Mouse (Mus musculus) gastrocnemius, postnatal 4 days (tissue): ENCODE measurements around the gene Olfr1272. TPM values are rescaled to one million over a fixed set of nuclear protein-coding genes. Genes with fewer than 3 reads are reported as not detected.
"Not testable (repeated sequence)": the region's sequence is repeated elsewhere in the genome, so short reads cannot be mapped to it uniquely, and the experiment has no call there.

Experiments used
- DNase-seq, 2 experiments: peaks; one replicate each; pipeline ENCODE4 v3.0.0; 2021 to 2022; ENCODE audit warnings: low spot score in 2 of 2, mixed read lengths in 2 of 2
- long read RNA-seq, 2 experiments: library from polyadenylated mRNA; stranded (forward); transcript quantifications; one replicate each; pipeline ENCODE4 v2.0.0; 2021
- total RNA-seq, 2 experiments: library from RNA; stranded (reverse); gene quantifications; 2 replicates each; pipeline ENCODE4 v1.2.3; 2021

The Olfr1272 gene
- total RNA-seq = not detected
- long read RNA-seq, experiment 1 = 0 reads
- long read RNA-seq, experiment 2 = 0 reads

- no peak for DNase-seq
Measured at GRCm38 (mm10) chr2:90292741-90293140, at the start of gene Olfr1272. Gene Olfr1272 (minus strand): TSS chr2:90292841.

GRCm38 (mm10) chr2:90321900-90322299, 29.3 kb upstream of the Olfr1272 start, which contains the start of gene Gm13769:
Gene Gm13769 (plus strand): TSS chr2:90322200.
- DNase-seq = not testable (repeated sequence)

- no peak for DNase-seq
Measured at GRCm38 (mm10) chr2:90270932-90271331, 21.7 kb downstream of the Olfr1272 start, which contains the start of gene Olfr1271. Gene Olfr1271 (minus strand): TSS chr2:90271032.

GRCm38 (mm10) chr2:90257492-90257891, 35.1 kb downstream of the Olfr1272 start, which contains the start of gene Olfr142:
Gene Olfr142 (minus strand): TSS chr2:90257592.
- DNase-seq = no peak

Other genes starting within 250 kb of the Olfr1272 start
- not detected for gene Olfr140, start 229.2 kb downstream of the Olfr1272 start, total RNA-seq
- not detected for gene Olfr1269, start 171.4 kb downstream of the Olfr1272 start, total RNA-seq
- not detected for gene Olfr32, start 150.5 kb downstream of the Olfr1272 start, total RNA-seq
- not detected for gene Olfr1270, start 139.8 kb downstream of the Olfr1272 start, total RNA-seq
- under 1 TPM in 1 of 2 experiments, not detected in 1; 0.13 TPM for gene Olfr1506, start 68.3 kb downstream of the Olfr1272 start, total RNA-seq
- gene Olfr142, start 35.2 kb downstream of the Olfr1272 start, total RNA-seq = not detected
- gene Olfr1271, start 21.8 kb downstream of the Olfr1272 start, total RNA-seq = not detected
- gene Gm13769, start 29.4 kb upstream of the Olfr1272 start, total RNA-seq = not detected
- gene Olfr1274-ps, start 105.8 kb upstream of the Olfr1272 start, total RNA-seq = not detected